Mouse (Mus musculus) kidney, postnatal 0 days (tissue): ENCODE measurements at regions not wholly inside any gene's neighbourhood (a gene's known extent, or its start where the extent isn't known, plus 50 kb on each side); places are given as distances from the start of the nearest gene placed in this dataset.

Experiments
- ATAC-seq: fragments of 200-750 bp; cut with Nextera tagmentation; replicated peaks from 2 replicates; pipeline ENCODE4 v1.8.0; 2017; ENCODE audit warnings: low read depth, moderate number of reproducible peaks, moderate TSS enrichment, moderate library complexity; ENCODE audit not compliant: low FRiP score
- DNase-seq: peaks from one replicate; pipeline ENCODE4 v3.0.0-alpha.2; 2016; ENCODE audit warnings: low spot score
- H3K27ac ChIP-seq: fragments of 300-500 bp; sonication (generic); 2 replicates; pipeline ENCODE4 v1.5.1; 2014; ENCODE audit warnings: mild to moderate bottlenecking
- H3K27me3 ChIP-seq: fragments of 300-500 bp; sonication (generic); 2 replicates; pipeline ENCODE4 v1.6.1; 2014; ENCODE audit warnings: low read length, mixed read lengths; ENCODE audit not compliant: insufficient read depth
- H3K36me3 ChIP-seq: fragments of 300-500 bp; sonication (generic); 2 replicates; pipeline ENCODE4 v1.6.1; 2014; ENCODE audit warnings: low read length, mixed read lengths; ENCODE audit not compliant: insufficient read depth
- H3K4me1 ChIP-seq: fragments of 300-500 bp; sonication (generic); replicated peaks from 2 replicates; pipeline ENCODE4 v1.6.1; 2014; ENCODE audit warnings: antibody characterized with exemption, low read length, mixed read lengths; ENCODE audit not compliant: insufficient read depth
- H3K4me2 ChIP-seq: fragments of 300-500 bp; sonication (generic); 2 replicates; pipeline ENCODE4 v1.6.1; 2014; ENCODE audit warnings: mild to moderate bottlenecking, low read length, moderate library complexity, mixed read lengths
- H3K4me3 ChIP-seq: fragments of 300-500 bp; sonication (generic); replicated peaks from 2 replicates; pipeline ENCODE4 v1.5.1; 2014; ENCODE audit warnings: low read depth, low read length
- H3K9ac ChIP-seq: fragments of 300-500 bp; sonication (generic); 2 replicates; pipeline ENCODE4 v1.6.1; 2014; ENCODE audit warnings: low read depth, low read length
- H3K9me3 ChIP-seq: fragments of 300-500 bp; sonication (generic); replicated peaks from 2 replicates; pipeline ENCODE4 v1.6.1; 2016; ENCODE audit warnings: low read length, inconsistent platforms, mixed read lengths
- CTCF ChIP-seq: IDR thresholded peaks from 2 replicates; pipeline ENCODE4 v1.5.1; 2016; ENCODE audit warnings: antibody characterized with exemption, low read depth, mild to moderate bottlenecking, moderate library complexity
- WGBS: fragments of 180-500 bp; shearing (Covaris S2); extraction: QIAGEN DNeasy Blood & Tissue Kit; methylation state at CpG from one replicate; pipeline ENCODE4 v1.1.7; 2014; 5-methylcytosine and 5-hydroxymethylcytosine counted together

DNA sequence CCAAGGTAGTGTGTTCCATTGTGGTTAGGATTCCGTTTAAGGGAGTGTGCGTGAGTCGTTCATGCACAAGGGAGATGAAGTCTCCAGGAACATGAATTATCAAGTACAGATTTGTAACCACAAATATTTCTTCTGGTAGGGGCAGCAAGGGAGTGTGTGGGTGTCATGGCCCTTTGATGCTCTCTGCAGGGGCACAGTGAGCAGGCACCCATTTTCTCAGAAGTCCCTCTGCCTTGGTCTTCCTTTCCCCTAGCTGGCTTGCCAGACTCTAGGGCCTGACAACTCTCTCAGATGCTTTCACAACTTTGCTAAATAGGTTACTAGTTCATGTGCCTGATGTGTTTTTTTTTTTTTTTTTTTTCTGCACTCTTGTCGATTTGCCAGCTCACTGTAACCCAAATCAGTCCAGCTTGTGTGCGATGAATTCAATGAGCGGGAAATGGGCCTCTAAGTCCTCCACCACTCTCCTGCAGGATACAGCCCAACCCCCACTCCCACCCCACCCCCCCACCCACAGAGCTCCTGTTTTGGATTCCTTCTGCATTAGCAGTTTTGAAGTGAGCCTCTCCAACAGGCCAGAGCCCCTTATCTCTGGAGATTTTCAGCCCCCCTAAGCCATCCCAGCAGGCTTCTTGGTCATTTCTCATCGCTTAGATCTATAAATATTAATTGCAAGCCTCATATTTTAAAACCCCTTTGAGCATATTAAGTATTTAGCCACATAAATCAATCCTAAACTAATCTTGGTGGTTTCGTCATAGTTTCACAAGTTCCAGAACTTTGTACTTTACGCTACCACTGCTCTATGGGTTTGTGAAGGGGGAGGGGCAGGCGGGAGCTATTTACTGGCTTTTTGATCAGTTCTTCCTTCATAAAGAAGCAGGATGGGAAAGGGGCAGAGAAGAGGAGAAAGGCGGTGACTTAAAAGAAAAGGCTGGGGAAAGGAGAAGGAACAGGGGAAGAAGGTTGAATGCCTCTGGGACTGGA lies 628.4 kb upstream of the Cdh11 start:
- TF ChIP-seq CTCF = no peak
- H3K4me3 ChIP-seq = no peak overlapping the region
- no peaks in the 10 kb centered on the region for H3K27me3 ChIP-seq
- no peaks in the 10 kb centered on the region for H3K9me3 ChIP-seq
- 44% methylated on average over 11 of the region's 11 CpGs for WGBS
- no peak overlapping the region for H3K9ac ChIP-seq
- H3K4me2 ChIP-seq = no peak overlapping the region
- no peak for ATAC-seq
- no peaks in the 10 kb centered on the region for H3K36me3 ChIP-seq
- H3K27ac ChIP-seq = peak overlapping the region; percentile 57; the same call in 1 of the 2 replicates
- H3K4me1 ChIP-seq = peaks cover 3% of the 10 kb centered on the region; the same call in 1 of the 2 replicates
- DNase-seq = peak; percentile 77

DNA sequence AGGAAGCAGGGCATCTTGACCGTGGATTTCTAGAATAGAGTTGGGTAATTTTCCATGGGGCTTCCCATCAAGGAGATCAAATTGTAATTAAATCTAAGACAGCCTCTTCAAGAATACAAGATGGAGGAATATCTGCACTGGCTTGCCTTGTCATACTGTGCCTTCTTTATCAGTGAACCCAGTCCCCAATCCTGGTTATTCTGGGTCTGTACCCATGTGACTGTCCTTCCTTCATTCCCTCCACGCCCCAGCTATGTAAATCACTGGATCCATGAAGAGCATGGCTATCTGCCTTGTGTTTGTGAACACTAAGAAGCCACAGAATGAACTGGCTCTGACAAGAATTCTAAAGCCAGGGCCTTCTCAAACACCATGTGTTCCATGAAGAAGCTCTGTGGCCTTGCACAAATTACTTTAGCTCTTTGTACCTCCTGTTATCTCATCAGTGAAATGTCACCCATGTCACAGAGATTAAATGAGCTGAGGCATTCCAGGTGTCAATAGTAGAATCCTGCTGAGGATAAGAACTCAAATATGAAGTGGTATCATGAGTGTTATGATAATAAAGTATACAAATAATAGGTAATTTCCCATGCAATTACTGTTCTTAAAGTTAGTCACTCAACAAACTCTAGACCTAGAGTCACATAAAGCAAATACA lies 637.0 kb upstream of the Cdh11 start:
- DNase-seq = no peak
- H3K4me3 ChIP-seq = no peak overlapping the region
- TF ChIP-seq CTCF = no peak
- no peak overlapping the region for H3K27ac ChIP-seq
- H3K9ac ChIP-seq = no peak overlapping the region
- 86% methylated on average over 2 of the region's 2 CpGs for WGBS
- H3K36me3 ChIP-seq = no peaks in the 10 kb centered on the region
- ATAC-seq = no peak
- H3K4me1 ChIP-seq = no peaks in the 10 kb centered on the region
- no peak overlapping the region for H3K4me2 ChIP-seq
- H3K27me3 ChIP-seq = no peaks in the 10 kb centered on the region
- no peaks in the 10 kb centered on the region for H3K9me3 ChIP-seq

DNA sequence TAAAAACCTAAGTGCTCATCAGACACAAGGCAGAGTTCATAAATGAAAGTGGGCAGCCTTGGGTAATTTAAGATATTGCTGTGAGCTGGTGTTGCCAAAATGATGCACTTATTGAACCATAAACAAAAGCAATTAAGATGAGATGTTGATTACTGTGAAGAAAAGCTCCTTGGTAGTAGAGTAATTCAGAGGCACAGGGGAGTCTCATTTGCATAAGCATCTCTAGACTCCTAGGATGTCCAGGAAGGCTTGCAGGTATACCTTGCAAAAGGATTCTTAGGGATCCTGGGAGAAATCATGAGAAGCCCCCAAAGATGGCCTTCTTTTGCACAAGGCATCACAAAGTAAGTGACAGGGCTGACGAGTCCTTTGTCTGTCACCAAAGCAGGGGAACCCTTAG lies 640.5 kb upstream of the Cdh11 start:
- DNase-seq = no peak
- Histone ChIP-seq H3K27ac (no peak overlapping the region), H3K36me3 (no peaks in the 10 kb centered on the region), H3K9me3 (no peaks in the 10 kb centered on the region), H3K4me1 (no peaks in the 10 kb centered on the region), H3K4me3 (no peak overlapping the region), H3K27me3 (no peaks in the 10 kb centered on the region), H3K9ac (no peak overlapping the region), H3K4me2 (no peak overlapping the region)
- no peak for ATAC-seq
- no peak for TF ChIP-seq CTCF
- WGBS = 96% methylated on average over 1 of the region's 1 CpGs

DNA sequence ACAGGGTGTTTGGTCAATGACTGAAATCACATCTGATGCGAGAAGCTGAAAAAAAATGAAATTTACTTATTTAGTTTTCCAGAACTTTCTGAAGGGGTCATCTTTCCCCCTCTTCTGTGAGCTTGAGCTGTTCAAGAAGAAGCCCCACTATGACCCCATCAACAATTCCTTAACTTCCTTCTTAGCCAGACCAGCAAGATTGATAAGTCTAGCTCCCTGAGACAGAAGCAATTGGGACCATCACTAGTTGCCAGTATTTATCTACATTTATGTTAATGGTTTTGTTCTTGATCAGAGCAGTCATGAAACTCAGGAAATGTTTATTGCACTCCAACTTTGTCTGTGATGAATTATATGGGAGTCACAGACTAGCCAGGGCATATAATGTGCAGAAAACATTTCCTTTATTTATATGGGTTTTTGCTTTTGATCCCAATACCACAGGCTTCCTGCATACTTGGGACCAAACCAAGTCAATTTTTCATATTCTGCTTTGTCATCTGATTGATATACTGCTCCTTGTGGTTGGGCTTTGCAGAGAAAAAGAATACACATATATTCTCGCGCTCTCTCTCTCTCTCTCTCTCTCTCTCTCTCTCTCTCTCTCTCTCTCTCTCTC lies 645.5 kb upstream of the Cdh11 start:
- no peaks in the 10 kb centered on the region for H3K9me3 ChIP-seq
- peak; percentile 86 for DNase-seq

DNA sequence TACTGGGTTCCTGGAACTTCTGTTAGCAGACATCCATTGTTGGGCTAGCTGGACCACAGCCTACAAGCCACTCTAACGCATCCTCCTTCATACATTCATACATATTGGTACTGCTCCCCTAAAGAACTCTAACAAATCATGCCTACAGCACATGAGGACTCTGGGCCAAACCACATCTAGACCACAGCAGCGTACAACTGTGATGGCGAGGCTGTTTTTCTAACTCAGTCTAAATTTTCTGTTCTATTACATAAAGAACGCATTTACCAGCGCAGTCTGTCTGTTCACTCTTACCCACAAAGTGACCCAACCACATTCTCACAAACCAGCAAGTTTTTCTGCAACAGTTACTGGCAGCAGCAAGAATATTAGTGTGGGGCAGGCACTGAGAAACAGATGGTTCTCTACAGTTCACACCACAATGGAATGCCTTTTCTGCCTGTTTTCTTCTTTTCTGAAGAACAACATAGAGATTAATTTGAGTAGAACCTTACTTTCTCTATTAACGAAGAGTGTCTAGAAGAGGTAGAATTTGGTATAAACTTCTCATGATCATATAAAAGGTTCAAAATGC lies 648.2 kb upstream of the Cdh11 start:
- no peak for ATAC-seq

More for the DNA sequence above, 645.5 kb upstream of the Cdh11 start:
- Histone ChIP-seq H3K27me3 (no peaks in the 10 kb centered on the region), H3K4me3 (no peak overlapping the region), H3K36me3 (no peaks in the 10 kb centered on the region), H3K9ac (no peak overlapping the region), H3K4me2 (no peak overlapping the region), H3K4me1 (no peaks in the 10 kb centered on the region), H3K27ac (no peak overlapping the region)
- no peak for TF ChIP-seq CTCF
- ATAC-seq = no peak; the same call in 1 of the 2 replicates
- 75% methylated on average over 3 of the region's 3 CpGs for WGBS

More for the DNA sequence above, 648.2 kb upstream of the Cdh11 start:
- Histone ChIP-seq H3K36me3 (no peaks in the 10 kb centered on the region), H3K4me3 (no peak overlapping the region), H3K4me2 (no peak overlapping the region), H3K9me3 (no peaks in the 10 kb centered on the region), H3K27me3 (no peaks in the 10 kb centered on the region), H3K9ac (no peak overlapping the region), H3K4me1 (no peaks in the 10 kb centered on the region), H3K27ac (no peak overlapping the region)
- WGBS = 93% methylated on average over 6 of the region's 6 CpGs
- DNase-seq = no peak
- TF ChIP-seq CTCF = no peak
